Mouse (Mus musculus) hindbrain, embryonic 11.5 days (tissue): ENCODE measurements at regions not wholly inside any gene's neighbourhood (a gene's known extent, or its start where the extent isn't known, plus 50 kb on each side); places are given as distances from the start of the nearest gene placed in this dataset.
A peak's percentile ranks its signal among the peaks of the same experiment; 100 is the strongest.

ENCODE experiments used
- ATAC-seq: fragments of 200-750 bp; cut with Nextera tagmentation; 2 replicates; pipeline ENCODE4 v1.8.0; 2017; ENCODE audit warnings: mild to moderate bottlenecking, moderate TSS enrichment, moderate library complexity; ENCODE audit not compliant: low FRiP score
- DNase-seq: peaks from one replicate; pipeline ENCODE4 v3.0.0-alpha.2; 2015; ENCODE audit warnings: low spot score
- H3K27ac ChIP-seq: fragments of 300-500 bp; sonication (generic); 2 replicates; pipeline ENCODE4 v1.5.1; 2014; ENCODE audit warnings: mild to moderate bottlenecking, low read depth, low read length
- H3K27me3 ChIP-seq: fragments of 300-500 bp; sonication (generic); 2 replicates; pipeline ENCODE4 v1.6.1; 2014; ENCODE audit warnings: mild to moderate bottlenecking, low read length, moderate library complexity, mixed read lengths; ENCODE audit not compliant: control insufficient read depth, insufficient read depth
- H3K36me3 ChIP-seq: fragments of 300-500 bp; sonication (generic); 2 replicates; pipeline ENCODE4 v1.6.1; 2014; ENCODE audit warnings: mild to moderate bottlenecking, low read length, moderate library complexity, mixed read lengths; ENCODE audit not compliant: control insufficient read depth, insufficient read depth
- H3K4me1 ChIP-seq: fragments of 300-500 bp; sonication (generic); replicated peaks from 2 replicates; pipeline ENCODE4 v1.6.1; 2014; ENCODE audit warnings: low read length, mixed read lengths; ENCODE audit not compliant: control insufficient read depth, insufficient read depth
- H3K4me2 ChIP-seq: fragments of 300-500 bp; sonication (generic); replicated peaks from 2 replicates; pipeline ENCODE4 v1.6.1; 2014; ENCODE audit warnings: mild to moderate bottlenecking, low read depth, low read length
- H3K4me3 ChIP-seq: fragments of 300-500 bp; sonication (generic); 2 replicates; pipeline ENCODE4 v1.5.1; 2014; ENCODE audit warnings: low read depth, low read length
- H3K9ac ChIP-seq: fragments of 300-500 bp; sonication (generic); 2 replicates; pipeline ENCODE4 v1.6.1; 2014; ENCODE audit warnings: low read depth, low read length
- H3K9me3 ChIP-seq: fragments of 300-500 bp; sonication (generic); 2 replicates; pipeline ENCODE4 v1.6.1; 2016; ENCODE audit warnings: low read length; ENCODE audit not compliant: control insufficient read depth
- WGBS: fragments of 180-500 bp; shearing (Covaris S2); extraction: QIAGEN DNeasy Blood & Tissue Kit; methylation state at CpG from one replicate; pipeline ENCODE4 v1.1.7; 2014; 5-methylcytosine and 5-hydroxymethylcytosine counted together

DNA sequence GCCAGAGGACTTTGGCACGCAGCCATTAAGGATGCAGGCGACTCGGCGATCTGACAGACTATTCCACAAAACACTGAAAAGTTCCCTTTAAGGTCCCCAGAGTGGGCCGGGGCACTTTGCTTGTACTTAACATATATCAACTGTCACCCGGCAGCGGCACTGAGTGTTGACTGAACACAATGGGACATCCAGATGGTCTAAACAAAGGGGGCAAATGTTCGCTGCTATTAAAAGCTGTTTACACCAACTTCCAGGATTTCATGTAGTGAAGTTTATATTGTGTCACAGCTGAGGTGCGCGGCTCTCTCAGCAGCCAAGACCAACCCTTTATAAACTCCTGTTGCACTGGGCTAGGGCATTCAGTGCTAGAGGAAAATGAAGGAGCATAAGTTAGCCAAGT lies 157.6 kb downstream of the Zfp281 start:
- Histone ChIP-seq H3K27me3 (no peaks in the 10 kb centered on the region), H3K27ac (0 out of 2 replicates have a peak overlapping the region, but pooled peaks have one; percentile 2), H3K4me1 (peaks cover 4% of the 10 kb centered on the region), H3K4me3 (peak overlapping the region; percentile 19; the same call in 1 of the 2 replicates), H3K36me3 (no peaks in the 10 kb centered on the region), H3K9ac (no peak overlapping the region), H3K9me3 (no peaks in the 10 kb centered on the region), H3K4me2 (peak overlapping the region; percentile 39)
- DNase-seq = peak; percentile 57
- peak; percentile 68 for ATAC-seq
- WGBS = 12% methylated on average over 10 of the region's 10 CpGs

DNA sequence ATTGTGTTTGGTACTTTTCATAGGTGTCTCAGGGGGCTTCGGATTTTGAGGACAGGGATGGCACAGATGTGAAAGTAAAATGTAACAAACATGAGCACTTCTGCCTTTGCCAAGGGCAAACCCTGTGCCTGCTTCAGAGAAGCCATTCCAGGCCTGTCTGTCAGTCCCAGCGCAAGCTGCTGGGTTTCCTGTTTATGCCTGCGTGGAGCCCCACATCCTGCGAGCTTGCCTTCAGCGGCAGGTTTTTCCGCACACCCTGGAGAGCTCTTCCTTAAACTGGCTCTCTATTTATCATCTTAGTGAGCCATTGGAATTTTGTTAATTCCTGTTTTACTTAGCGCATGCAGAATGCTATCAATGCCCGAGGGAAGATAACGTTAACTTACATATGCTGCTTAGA lies 159.5 kb downstream of the Zfp281 start:
- Histone ChIP-seq H3K4me2 (no peak overlapping the region), H3K36me3 (no peaks in the 10 kb centered on the region), H3K9ac (no peak overlapping the region), H3K27ac (no peak overlapping the region), H3K9me3 (no peaks in the 10 kb centered on the region), H3K27me3 (no peaks in the 10 kb centered on the region), H3K4me1 (peaks cover 4% of the 10 kb centered on the region), H3K4me3 (no peak overlapping the region)
- DNase-seq (no peak), ATAC-seq (no peak)
- WGBS = 69% methylated on average over 9 of the region's 9 CpGs

DNA sequence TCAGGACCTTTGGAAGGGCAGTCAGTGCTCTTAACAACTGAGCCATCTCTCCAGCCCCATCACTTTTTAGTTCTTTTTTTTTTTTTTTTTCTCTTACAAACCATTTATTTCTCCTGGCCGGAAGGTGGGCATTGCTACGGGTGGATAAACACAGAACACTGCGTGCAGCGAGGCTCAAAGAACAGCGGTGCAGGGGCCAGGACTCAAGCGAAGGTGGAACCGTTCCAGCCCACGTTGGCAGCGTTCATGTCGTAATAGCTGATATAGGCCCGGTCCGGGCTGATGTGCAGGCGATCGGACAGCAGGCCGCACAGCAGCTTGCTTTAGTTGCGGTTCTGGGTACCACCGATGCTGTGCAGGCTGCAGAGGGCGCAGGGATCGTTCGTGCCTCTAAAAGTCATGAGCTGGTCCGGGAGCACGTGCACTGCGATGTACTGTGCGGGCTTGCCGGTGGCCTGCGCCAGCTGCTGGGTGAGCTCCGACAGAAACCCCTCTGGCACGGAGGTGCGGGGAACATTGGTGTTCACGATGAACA lies 164.3 kb downstream of the Zfp281 start:
- Histone ChIP-seq H3K4me2 (no peak overlapping the region), H3K27ac (no peak overlapping the region), H3K4me1 (no peaks in the 10 kb centered on the region), H3K4me3 (no peak overlapping the region), H3K9me3 (no peaks in the 10 kb centered on the region), H3K27me3 (no peaks in the 10 kb centered on the region), H3K9ac (no peak overlapping the region), H3K36me3 (no peaks in the 10 kb centered on the region)
- ATAC-seq (no peak), DNase-seq (no peak)
- WGBS = 61% methylated on average over 30 of the region's 30 CpGs

DNA sequence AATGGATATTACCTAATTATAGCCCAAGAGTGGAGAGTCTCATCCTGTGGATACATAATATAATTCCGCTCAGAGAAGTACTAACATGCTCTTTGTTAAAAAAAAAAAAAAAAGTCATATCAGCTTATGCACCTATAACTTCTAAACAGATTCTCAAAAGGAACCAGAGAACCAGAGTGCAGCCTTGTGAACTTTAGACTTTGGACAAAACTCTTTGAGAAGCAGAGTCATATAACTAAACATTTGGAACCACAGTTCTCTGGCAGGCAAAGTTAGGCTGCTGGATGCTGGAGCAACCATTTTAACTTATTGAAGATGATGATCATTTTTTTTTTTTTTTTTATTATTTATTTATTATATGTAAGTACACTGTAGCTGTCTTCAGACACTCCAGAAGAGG lies 166.9 kb downstream of the Zfp281 start:
- ATAC-seq (no peak), DNase-seq (no peak)
- no peak overlapping the region for H3K4me3 ChIP-seq
- no peak overlapping the region for H3K27ac ChIP-seq
- H3K9ac ChIP-seq = no peak overlapping the region
- H3K36me3 ChIP-seq = no peaks in the 10 kb centered on the region
- no peak overlapping the region for H3K4me2 ChIP-seq
- 97% methylated on average over 1 of the region's 1 CpGs for WGBS
- no peaks in the 10 kb centered on the region for H3K27me3 ChIP-seq
- H3K9me3 ChIP-seq = no peaks in the 10 kb centered on the region
- no peaks in the 10 kb centered on the region for H3K4me1 ChIP-seq
